ENCODE assay signal across 17 mouse cellular contexts in the genomic region with DNA sequence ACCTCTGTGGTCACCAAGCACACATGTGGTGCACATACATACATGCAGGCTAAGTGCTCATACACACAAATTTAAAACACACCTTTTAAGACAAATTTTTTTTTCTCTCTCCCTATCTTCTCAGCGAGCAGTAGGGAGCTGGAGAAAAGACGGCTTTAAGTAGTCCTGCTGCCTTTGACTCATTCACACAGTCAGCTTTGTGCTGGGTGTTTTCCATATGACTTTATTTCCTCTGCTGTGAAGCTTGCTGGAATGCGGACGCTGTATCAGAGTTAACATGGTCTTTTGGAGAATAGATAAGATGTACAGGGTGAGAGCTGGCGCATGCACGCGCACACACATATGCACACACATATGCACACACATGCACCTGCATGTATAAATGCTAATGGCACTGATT. TPM values are rescaled to one million over a fixed set of nuclear protein-coding genes. Genes with fewer than 3 reads are reported as not detected.
"Had no signal": no experiment of that assay in that cellular context is flagged by ENCODE, and none has a peak within 500 bp of the region (broad histone marks: within the 10 kb centered on the region; RNA-seq: fewer than 3 reads in every experiment).

No protein-coding gene starts in this region.

- H3K27ac ChIP-seq: midbrain, embryonic 12.5 days; neural tube, embryonic 13.5 days; neural tube, embryonic 15.5 days; stomach, embryonic 15.5 days; stomach, postnatal 0 days had no signal

- H3K9me3 ChIP-seq: midbrain, embryonic 12.5 days; neural tube, embryonic 13.5 days; neural tube, embryonic 15.5 days; stomach, embryonic 15.5 days had no signal

- H3K9ac ChIP-seq: lung, embryonic 14.5 days; midbrain, embryonic 12.5 days; neural tube, embryonic 13.5 days; neural tube, embryonic 15.5 days; stomach, embryonic 15.5 days had no signal

- ATAC-seq: midbrain, embryonic 16.5 days had no signal

- H3K36me3 ChIP-seq: midbrain, embryonic 12.5 days; neural tube, embryonic 13.5 days; neural tube, embryonic 15.5 days; stomach, embryonic 15.5 days had no signal

- H3K4me2 ChIP-seq: lung, embryonic 14.5 days; midbrain, embryonic 12.5 days; neural tube, embryonic 13.5 days; neural tube, embryonic 15.5 days; stomach, embryonic 15.5 days had no signal

- H3K27me3 ChIP-seq: stomach, embryonic 15.5 days had no signal

- H3K4me3 ChIP-seq: midbrain, embryonic 12.5 days; myocyte; neural tube, embryonic 13.5 days; neural tube, embryonic 15.5 days; stomach, embryonic 15.5 days had no signal

- DNase-seq: lung, adult 18-20 months; lung, embryonic 14.5 days; lung, postnatal 10 days; lung, postnatal 4 days; midbrain, embryonic 14.5 days; right cerebral cortex, postnatal 14 days; thymus, adult 2 months; thymus, postnatal 25 days; thymus, postnatal 4 days had no signal

RNA-seq across cellular contexts. Expression of a gene that starts 2.3 kb away (rescaled TPM):
- total RNA-seq: megakaryocyte, adult 5-6 weeks had no signal
